Mouse (Mus musculus) fat pad, adult 2 months (tissue): ENCODE results near the gene Mbd3.

Experiments used
- DNase-seq: peaks from one replicate; pipeline ENCODE4 v3.0.0-alpha.2; 2011; ENCODE audit warnings: low read depth, low spot score; ENCODE audit errors: extremely low read depth

The Mbd3 gene

GRCm38 (mm10) chr10:80397524-80398173, 1.7 kb downstream of the Mbd3 start:
- DNase-seq = no peak

- no peak for DNase-seq
These were observed 2.4 kb downstream of the Mbd3 start for GRCm38 (mm10) chr10:80396822-80397523.

GRCm38 (mm10) chr10:80395025-80395627, 4.2 kb downstream of the Mbd3 start:
- DNase-seq = no peak

- DNase-seq = no peak
These were observed 6.7 kb downstream of the Mbd3 start for GRCm38 (mm10) chr10:80392687-80393086.

GRCm38 (mm10) chr10:80390697-80391096, 8.7 kb downstream of the Mbd3 start:
- DNase-seq = no peak

GRCm38 (mm10) chr10:80389185-80389708, 10.1 kb downstream of the Mbd3 start:
- no peak for DNase-seq

GRCm38 (mm10) chr10:80388731-80389130, 10.6 kb downstream of the Mbd3 start:
- no peak for DNase-seq

- no peak for DNase-seq
These were observed 11.8 kb downstream of the Mbd3 start, which contains the start of gene Mex3d for GRCm38 (mm10) chr10:80387522-80387959. Gene Mex3d, minus strand, starts transcription at chr10:80387659.

GRCm38 (mm10) chr10:80386735-80387471, 12.4 kb downstream of the Mbd3 start:
- no peak for DNase-seq

GRCm38 (mm10) chr10:80385811-80386734, 13.3 kb downstream of the Mbd3 start:
- DNase-seq = no peak

GRCm38 (mm10) chr10:80385310-80385709, 14.0 kb downstream of the Mbd3 start:
- DNase-seq = no peak

- no peak for DNase-seq
These were observed 14.6 kb downstream of the Mbd3 start for GRCm38 (mm10) chr10:80384709-80385108.

GRCm38 (mm10) chr10:80384115-80384639, 15.2 kb downstream of the Mbd3 start:
- no peak for DNase-seq

GRCm38 (mm10) chr10:80383431-80383830, 15.9 kb downstream of the Mbd3 start:
- DNase-seq = no peak

GRCm38 (mm10) chr10:80382641-80383365, 16.5 kb downstream of the Mbd3 start:
- DNase-seq = no peak

- no peak for DNase-seq
These were observed 21.6 kb downstream of the Mbd3 start for GRCm38 (mm10) chr10:80377716-80378115.

- DNase-seq = no peak
These were observed 23.2 kb downstream of the Mbd3 start for GRCm38 (mm10) chr10:80376160-80376559.

GRCm38 (mm10) chr10:80374063-80374462, 25.3 kb downstream of the Mbd3 start:
- DNase-seq = no peak

- DNase-seq = no peak
These were observed 26.6 kb downstream of the Mbd3 start for GRCm38 (mm10) chr10:80372706-80373105.
